Mouse (Mus musculus) urinary bladder, postnatal 36 days (tissue): ENCODE measurements around the gene Oas2.

Source experiments
- DNase-seq, 2 experiments: peaks; one replicate each; pipeline ENCODE4 v3.0.0; 2022; ENCODE audit warnings: low spot score in 2 of 2, mixed read lengths in 1 of 2

The Oas2 gene

GRCm38 (mm10) chr5:120696057-120696743 lies 53.5 kb downstream of the Oas2 start:
- DNase-seq, result no peak

- no peak for DNase-seq
These were observed 55.0 kb downstream of the Oas2 start for GRCm38 (mm10) chr5:120694695-120695074.

- no peak for DNase-seq
These were observed 55.5 kb downstream of the Oas2 start for GRCm38 (mm10) chr5:120693931-120694694.

GRCm38 (mm10) chr5:120692034-120692433 lies 57.6 kb downstream of the Oas2 start:
- DNase-seq, result no peak

GRCm38 (mm10) chr5:120690417-120690816 lies 59.2 kb downstream of the Oas2 start:
- DNase-seq, result no peak

- DNase-seq, result no peak
These were observed 61.2 kb downstream of the Oas2 start for GRCm38 (mm10) chr5:120688434-120688833.

- DNase-seq, result no peak
These were observed 61.8 kb downstream of the Oas2 start for GRCm38 (mm10) chr5:120687897-120688296.

GRCm38 (mm10) chr5:120687484-120687851 lies 62.2 kb downstream of the Oas2 start:
- no peak for DNase-seq

GRCm38 (mm10) chr5:120686749-120687483 lies 62.7 kb downstream of the Oas2 start:
- no peak for DNase-seq

GRCm38 (mm10) chr5:120685678-120686077 lies 64.0 kb downstream of the Oas2 start:
- DNase-seq, result no peak

- no peak for DNase-seq
These were observed 66.5 kb downstream of the Oas2 start for GRCm38 (mm10) chr5:120682982-120683771.

- DNase-seq, result no peak
These were observed 68.7 kb downstream of the Oas2 start for GRCm38 (mm10) chr5:120680918-120681317.
